Mouse (Mus musculus) retina, embryonic 14.5 days (tissue): ENCODE results near the gene Fut11.

Experiments
- DNase-seq: peaks from one replicate; pipeline ENCODE4 v3.0.0-alpha.2; 2015; ENCODE audit warnings: low spot score

Gene Fut11

DNA sequence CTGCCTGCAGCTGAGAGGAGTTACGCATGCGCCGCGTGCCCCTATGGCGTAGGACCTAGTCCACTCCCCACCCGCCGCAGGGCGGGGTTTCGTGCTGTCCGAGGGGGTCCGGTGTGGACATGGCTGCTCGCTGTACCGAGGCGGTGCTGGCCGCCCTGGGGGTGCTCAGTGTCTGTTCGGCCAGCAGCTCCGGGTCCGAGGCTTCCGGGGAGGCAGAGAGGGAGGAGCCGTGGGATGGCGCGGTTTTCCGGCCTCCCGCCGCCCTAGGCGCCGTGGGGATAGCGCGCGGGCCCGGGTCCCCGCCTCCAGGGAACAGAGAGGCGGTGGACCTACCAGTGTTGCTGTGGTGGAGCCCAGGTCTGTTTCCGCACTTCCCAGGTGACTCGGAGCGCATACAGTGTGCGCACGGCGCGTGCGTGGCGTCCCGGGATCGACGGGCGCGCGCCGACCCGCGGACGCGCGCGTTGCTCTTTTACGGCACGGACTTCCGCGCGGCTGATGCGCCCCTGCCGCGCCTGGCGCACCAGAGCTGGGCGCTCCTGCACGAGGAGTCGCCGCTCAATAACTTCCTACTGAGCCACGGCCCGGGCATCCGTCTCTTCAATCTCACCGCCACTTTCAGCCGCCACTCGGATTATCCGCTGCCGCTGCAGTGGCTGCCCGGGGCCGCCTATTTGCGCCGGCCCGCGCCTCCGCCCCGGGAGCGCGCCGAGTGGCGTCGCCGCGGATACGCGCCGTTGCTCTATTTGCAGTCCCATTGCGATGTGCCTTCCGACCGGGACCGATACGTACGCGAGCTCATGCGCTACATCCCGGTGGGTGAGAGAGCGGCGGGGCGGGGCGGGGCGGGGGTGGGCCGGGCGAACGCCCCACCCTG lies at the start of gene Fut11:
Fut11 (plus strand) TSS at position 85 of the 877 bp plus-strand sequence.
- peak; percentile 91 for DNase-seq

DNA sequence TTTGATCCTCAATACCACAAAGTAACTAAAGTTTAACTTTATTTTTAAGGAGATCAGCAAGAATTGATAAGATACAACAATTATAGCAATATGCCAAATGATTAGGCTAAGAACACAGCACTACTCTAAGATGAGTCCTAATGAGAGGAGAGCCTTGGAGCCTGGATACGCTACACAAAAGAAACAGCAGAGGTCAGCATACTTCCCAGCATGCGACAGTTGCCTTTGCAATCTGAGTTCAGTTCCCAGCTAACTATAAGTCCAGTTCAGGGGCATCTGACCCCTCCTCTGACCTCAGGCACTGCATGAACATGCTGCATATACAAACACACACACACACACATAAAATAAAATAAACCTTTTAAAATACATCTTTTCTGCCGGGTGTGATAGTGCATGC lies 49.2 kb upstream of the Fut11 start:
- DNase-seq = peak; percentile 18

DNA sequence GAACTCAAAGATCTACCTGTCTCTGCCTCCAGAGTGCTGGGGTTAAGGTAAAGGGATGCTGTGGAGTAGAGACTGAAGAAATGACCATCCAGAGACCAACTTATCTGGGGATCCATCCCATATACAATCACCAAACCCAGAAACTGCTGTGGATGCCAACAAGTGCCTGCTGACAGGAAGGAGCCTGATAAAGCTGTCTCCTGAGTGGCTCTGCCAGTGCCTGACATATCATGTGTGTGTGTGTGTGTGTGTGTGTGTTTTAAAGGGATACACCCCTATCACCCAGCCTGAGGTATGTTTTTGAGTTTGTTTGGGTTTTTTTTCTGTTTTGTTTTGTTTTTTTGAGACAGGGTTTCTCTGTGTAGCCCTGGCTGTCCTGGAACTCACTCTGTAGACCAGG lies 48.4 kb upstream of the Fut11 start:
- DNase-seq = no peak

DNA sequence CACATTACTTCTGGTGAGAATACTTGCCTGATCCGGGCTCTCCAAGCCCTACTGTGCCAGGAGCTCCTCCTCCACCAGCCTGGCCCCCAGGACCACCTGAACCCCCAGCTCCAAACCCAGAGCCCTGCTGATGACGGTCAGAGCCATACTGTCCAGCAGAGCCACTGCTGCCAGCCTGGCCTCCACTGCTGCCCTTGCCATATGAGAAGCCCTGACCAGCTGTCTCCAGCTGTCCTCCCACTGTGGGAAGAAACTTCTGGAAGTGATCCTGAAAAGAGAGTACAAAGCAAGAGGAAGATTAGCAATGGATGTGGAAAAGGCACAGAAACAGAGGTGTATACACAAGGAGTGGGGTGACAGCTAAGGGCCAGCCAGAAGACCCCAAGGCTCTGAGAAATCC lies 43.8 kb upstream of the Fut11 start:
- no peak for DNase-seq

DNA sequence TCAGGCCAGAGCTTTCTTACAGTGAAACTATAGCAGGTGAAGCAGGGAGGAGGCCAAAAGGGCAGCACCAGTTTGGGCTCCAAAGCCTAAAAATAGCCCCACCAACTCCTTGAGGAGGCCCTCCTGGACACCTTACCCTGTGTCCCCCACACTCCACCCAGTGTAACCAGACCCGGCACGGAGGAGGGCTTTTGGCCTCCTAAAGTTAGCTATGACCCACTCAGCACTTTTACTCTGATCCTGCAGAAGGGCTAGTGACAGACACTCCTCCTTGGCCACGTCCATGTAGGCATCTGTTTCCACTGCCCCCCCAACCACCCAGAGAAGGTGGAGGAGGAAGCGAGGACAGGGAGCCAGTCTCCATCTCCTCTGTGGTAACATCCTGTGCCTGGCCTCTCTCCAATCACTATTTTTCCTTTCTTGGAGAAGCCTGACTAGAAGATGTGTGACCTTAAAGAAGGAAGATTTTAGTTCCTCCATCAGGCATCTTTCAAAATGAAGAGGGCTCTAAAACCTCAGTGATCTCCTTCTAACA lies 43.0 kb upstream of the Fut11 start:
- no peak for DNase-seq

DNA sequence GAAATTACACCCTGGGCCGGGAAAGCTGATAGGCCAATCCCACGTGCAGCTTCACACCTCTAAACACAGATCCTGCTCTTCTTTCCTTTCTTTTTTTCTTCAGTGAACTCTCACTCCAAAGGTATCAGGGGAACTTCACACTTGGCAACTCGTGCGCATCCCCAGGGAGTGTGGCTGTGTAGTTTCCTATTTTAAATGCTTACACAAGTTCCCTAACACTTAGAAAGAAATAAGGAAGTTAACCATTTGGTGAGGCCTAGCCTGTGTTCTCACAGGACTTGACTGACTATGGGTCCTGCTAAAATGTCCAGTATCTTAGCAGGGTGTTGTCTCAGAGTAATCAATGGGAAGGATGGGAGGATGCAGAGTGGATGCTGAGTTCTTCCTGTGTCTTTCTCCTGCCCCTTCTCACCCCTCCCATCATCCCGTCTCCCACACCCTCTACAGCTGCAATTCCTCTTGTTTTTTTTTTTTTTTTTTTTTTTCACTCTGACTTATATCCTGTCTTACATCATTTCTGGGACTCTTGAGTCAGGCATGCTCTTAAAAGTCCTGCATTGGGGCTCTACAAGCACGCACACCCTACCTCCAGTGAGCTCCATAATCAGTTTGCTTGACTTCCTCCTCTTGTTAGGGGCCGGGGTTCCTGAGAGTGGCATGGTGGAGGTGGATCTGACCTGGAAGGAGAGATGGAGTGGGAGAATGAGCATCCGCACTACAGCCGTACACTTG lies 39.9 kb upstream of the Fut11 start:
- no peak for DNase-seq

DNA sequence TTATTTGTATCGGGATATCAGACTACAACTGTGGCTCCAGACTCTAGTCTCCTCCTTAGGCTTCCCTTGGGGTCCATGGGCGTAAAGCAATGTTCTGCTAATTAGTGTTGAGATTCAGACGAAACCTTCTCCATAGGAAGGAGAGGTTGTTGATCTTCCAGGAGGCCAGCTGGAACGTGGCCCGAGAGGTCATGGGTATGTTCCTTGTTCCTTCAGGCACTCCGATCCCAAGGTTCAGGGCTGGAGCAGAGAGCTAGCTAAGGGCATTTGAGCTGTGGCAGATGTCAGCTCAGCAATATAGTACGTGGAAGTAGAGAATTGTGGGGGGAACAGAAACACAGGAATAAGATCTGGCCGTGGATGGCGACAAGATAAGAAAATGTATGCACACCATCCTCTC lies 39.0 kb upstream of the Fut11 start:
- DNase-seq = no peak

DNA sequence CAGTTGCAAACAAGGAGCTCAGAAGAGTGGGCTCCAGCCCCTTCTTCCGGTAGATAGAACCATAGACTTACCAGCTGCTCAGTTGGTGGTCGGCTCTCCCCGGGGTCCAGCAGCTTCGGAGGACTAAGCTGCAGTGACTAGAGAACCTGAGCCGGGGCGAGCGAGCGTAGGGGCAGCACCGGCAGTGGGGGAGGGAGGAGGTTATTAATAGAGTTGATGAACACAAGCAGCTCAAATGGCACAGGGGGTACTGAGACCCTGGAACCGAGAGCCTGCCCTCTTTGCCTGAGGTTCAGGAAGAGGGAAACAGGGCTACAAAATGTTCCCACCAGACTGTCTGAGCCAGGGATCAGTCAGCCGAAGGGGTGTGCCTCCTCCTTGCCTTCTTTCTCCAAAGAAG lies 38.4 kb upstream of the Fut11 start, which contains the start of gene Myoz1:
Myoz1 (minus strand) TSS at position 180 of the 400 bp plus-strand sequence.
- DNase-seq = no peak

DNA sequence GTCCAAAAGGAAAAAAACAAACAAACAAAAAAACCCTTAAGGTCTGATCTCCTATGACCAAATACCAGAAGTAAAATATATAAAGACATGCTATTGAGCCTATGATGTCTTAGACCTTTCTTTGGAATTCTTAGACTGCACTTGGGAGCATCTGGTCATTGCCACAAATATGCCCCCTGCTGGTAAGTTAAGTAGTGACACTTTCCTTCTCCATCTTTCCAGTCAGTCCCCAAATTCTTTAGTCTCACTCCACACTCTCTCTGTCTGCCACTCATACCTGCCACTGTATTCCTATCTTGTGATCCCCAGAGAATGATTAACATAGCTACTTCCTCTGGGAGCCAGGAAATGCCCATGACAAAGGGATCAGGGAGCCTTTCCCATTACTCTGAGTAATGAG lies 36.4 kb upstream of the Fut11 start:
- DNase-seq = peak; percentile 82

DNA sequence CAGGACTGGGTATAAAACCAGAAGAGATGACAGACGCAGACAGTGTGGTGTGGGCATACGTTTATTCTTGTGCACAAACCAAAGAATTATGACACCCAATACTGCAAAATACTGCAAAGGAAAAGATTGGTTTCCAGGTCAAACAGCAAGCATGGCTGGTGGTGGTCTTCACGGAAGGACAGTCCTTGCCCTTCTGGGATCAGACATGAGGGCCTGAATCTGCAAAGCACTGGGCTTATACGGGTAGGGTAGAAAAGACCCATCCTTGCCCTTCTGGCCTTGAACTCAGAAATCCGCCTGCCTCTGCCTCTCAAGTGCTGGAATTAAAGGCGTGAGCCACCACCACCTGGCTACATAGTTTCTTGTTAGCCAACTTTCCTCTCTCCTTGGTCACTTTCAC lies 35.9 kb upstream of the Fut11 start:
- DNase-seq = no peak

DNA sequence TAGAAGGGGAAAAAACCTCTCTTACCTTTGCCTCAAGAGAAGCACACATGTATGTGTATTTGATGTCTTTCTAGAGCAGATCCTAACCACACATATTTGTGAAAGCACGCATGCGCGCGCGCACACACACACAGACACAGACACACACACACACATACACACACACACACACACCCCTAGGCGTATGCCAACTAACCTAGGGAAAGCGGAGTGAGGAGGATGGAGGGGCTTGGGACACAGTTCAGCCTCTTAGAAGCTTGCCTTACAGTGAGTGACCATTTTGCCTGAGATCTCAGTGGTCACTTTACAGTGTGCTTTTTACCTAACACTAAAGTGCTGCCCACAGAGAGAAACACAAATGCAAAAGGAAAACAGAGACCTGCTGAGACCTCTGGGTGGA lies 35.1 kb upstream of the Fut11 start:
- DNase-seq = no peak

DNA sequence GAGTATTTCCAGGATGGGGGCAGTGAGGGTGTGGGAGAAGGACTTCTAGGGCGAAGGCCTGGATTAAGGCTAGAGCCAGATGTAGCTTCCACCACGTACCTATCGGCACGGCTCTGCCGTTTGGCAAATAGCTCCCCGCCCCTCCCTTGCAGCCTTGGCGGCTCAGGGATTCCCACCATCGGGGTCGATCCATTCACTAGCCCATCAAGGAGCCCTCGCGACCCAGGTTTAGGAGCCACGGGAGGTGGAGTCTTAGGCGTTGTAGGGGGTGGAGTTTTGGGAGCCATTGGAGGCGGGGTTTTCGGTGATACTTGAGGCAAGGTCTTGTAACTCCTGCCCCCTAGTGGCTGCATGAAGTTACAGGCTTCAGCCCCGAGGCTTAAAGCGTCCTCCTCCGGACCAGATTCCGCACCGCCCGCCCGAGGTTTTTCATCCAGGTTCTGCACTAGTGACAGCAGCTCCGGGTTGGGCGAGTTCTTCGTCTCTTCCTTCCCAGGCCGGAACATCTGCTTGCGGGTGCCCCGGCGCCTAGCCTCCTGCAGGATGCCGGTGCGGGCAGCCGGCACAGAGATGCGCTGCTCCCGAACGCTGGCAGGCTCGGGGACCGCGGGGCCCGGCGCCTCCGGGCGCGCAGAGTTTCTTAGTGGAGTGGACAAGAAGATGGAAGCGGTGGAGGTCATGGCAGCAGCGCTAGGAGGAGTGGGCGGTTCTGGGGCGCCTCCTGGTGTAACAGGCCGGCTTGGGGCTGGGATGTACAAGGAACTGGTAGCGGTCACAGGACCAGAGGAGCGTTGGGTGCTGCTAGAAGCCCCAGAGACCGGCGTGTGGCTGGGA lies 33.7 kb upstream of the Fut11 start:
- peak; percentile 99 for DNase-seq

DNA sequence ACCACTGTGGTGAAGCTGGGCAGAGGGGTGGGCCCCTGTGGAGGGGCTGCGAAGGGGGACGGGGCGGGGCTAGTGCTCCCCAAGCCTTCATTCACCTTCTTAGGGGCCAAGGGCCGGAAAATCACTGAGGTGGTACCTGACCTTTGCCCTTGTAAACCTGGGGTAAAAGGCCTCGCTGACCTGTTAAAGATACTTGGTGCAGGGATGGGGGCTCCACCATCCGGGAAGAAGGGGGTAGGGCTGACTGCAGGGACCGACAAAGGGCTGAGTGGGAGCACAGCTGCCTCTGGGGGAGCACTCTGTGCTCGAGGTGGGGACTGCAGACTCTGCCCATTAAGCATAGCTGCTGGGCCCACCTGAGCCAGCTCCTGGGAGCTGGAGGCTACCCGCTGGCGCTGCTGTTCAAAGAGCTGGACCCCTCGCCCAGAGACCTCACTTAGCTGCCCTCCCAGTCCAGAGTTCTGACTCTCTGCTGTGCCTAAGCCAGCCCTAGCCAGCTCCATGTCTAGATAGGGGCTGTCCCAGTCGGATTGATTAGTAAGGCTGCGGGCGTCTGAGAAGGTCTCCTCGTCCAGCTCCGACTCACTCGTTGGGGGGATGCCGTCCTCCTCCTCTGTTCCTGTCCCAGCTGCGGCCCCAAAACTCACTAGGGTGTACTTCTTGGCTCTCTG lies 33.0 kb upstream of the Fut11 start:
- DNase-seq = peak; percentile 42

DNA sequence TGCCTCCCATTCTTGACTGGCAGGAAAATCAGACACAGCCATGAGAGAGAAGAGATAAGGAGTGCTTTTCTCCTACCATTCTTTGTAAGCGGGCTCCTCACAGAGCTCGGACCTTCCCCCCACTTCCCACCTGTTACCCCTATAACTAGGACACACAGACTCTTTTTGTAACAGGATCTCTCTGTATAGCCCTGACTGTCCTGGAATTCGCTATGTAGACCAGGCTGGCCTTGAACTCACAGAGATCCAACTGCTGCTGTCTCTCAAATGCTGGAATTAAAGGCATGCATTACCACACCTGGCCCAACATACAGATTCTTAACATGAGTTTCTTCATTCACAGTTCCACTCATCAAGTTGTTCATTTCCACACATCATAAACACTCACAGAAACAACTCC lies 32.0 kb upstream of the Fut11 start:
- DNase-seq = no peak

DNA sequence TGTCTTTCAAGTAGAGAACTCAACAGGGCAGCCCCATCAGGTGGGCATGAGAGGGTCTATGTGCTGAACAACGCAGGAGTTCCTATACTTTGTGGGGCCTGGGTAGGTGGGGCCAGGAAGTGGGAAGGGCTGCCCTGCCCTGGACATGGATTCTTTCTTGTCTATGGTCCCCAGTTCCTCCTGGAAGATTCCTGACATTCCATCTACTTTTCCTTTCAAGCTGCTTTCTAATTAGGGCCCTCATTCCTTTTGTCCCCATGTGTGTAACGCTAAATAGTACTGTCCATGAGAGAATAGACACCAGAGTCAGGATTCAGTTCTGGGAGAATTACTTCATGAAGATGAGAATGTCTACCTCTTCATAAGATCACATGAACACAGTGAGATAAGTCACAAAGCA lies 31.2 kb upstream of the Fut11 start:
- DNase-seq = no peak

DNA sequence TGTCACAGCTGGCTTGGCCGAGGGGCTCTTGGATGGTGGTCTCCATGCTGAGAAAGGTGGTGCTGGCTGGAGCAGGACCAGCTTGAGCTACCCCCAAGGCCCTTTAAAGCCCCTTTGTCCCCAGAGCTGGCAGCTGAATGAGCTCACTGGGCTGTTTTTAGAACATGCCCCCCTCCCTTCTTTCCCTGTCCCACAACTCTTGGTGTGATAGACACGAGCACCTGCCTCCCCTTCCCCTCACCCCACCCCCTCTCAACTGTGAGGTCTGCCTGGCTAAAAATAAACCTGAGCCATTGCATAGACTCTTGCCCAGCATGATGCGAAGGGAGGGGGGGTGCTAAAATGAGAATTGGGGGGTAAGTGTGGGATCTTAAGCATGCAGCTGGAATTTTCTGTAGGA lies 30.3 kb upstream of the Fut11 start:
- no peak for DNase-seq

DNA sequence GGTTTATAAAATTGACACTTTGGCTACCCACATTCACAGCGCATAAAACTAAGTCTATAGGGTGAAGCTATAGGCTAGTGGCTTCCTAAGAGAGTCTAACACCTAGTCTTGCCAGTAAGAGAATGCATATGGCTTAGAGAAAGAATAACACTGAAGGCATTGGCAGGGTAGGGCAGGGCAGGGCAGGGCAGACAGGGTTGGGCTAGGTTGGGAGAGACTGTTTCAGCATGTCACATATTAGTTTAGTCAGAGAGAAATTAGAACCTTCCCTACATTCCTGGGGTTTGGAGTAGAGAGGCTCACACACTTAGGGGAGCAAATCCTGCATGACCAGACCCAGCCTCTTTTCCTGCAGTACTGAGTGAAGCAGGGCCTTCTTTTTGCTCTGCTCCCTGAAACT lies 27.3 kb upstream of the Fut11 start:
- DNase-seq = no peak

DNA sequence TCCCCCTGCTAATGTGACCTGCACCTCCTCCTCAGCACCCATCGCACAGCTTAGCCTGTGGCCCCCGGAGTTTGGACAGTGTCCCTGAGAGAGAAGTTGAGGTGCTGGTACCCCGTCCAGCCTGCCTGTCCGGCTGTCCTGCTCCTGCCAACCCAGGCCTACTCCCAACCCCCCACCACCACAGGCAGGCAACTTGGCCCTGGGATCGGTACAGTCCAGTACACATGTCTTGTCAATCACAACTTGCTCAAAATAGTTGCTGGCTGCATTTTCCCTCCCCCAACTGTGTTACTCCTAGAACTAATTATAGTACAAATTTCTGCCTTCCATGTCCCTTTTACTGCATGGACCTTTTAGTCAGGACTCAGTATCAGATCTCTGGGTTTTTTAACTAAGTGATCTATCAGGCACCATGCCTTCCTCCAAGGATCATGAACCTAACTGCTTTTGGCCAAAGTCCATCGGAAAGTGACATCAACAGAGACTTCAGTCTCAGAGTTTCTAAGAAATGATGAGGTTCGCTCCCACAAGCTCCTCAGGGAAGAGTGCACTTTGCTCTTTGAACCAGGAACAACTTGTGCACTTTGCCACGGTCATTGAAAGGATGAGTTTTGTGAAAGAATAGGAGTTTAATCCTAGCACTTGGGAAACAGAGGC lies 26.5 kb upstream of the Fut11 start, which contains the start of gene Synpo2l:
Synpo2l (minus strand) TSS at position 201 of the 657 bp plus-strand sequence.
- DNase-seq = no peak

DNA sequence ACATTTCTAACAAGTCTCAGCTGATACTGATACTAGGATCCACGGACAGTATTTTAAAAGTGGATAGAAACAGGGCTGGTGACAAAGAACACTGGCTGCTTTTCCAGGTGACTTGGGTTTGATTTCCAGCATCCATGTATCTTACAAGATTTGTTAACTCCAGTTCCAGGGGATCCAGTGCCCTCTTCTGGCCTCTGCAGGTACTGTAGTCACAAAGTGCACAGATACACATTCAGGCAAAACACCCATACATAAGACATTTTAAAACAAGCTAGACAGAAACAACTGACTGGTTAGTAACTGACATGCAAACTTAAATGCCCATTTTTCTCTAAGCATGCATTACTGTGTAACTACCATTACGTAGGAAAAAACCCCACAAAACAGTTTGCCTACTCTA lies 21.8 kb upstream of the Fut11 start:
- DNase-seq = peak; percentile 55

DNA sequence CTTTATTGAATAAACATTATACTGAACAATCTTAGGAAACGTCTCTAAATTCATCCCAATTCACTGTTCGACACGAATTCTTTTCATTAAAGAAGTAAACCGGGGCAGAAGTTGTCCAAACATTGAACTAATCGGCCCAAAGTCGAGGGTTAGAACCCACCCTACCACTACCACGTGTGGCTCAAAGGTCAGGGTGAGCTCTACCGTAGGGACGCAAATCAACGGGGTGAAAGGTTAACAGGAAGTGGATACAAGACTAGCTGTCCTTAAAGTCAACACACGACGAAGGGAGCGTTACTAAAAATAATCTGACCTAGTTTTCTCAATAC lies 21.1 kb upstream of the Fut11 start:
- no peak for DNase-seq
